Mouse (Mus musculus) central nervous system, embryonic 11.5 days (tissue): ENCODE results near the gene Nthl1. TPM values are rescaled to one million over a fixed set of nuclear protein-coding genes. Genes with fewer than 3 reads are reported as not detected.

Experiments
- polyA plus RNA-seq: library from polyadenylated mRNA; depleted of rRNA; stranded (reverse); fragments of >200 nt; gene quantifications from 2 replicates; pipeline ENCODE4 v1.2.3, GENCODE M21; 2012; rRNA removed

Nthl1 gene
- polyA plus RNA-seq: 21.1 and 22.2 TPM in 2 replicates

GRCm38 (mm10) chr17:24632167-24632812 is at the start of gene Nthl1, which contains the start of gene Tsc2:
Nthl1 (plus strand) TSS chr17:24632680.
Tsc2 (minus strand) TSS chr17:24632630.

GRCm38 (mm10) chr17:24650070-24650616 is 17.7 kb downstream of the Nthl1 start, which contains the start of gene Slc9a3r2:
Slc9a3r2 (minus strand) TSS chr17:24650327.

DNA sequence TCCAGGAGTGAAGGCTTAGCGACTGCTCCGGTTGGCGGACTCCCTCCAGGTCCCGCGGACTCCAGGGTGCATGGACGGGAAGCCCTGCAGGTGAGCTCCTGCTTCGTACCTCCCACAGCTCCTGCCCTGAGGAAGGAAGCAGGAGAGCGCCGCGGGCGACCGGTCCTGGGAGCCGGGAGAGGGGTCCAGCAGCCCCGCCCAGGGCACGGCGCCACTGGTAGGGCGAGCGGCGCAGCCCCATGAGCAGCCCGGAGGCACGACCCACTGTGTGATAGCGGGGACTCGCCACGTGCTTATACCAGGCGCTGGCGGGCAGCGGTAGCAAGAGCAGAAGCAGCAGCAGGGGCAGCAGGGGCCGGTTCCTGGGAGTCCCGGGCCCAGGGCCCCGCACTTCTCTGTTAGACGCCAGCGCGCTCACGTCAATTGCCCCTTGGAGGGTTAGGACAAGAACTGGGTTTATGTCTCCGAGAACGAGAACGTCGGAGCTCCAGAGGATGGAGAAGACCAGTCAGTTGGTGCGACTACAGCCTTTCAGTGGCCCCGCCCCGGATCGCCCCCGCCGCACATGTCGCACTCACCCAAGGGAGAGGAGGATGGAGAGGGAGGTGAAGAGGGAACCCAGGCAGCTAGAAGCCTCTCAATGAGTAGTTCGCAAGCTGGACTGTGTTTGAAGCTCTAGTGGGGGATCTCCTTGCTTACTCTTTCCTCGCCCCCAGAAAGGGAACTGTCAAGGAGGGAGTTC is 25.7 kb downstream of the Nthl1 start, which contains the start of gene Npw:
Gene Npw (minus strand): TSS at position 441 of the 742 bp plus-strand sequence.

GRCm38 (mm10) chr17:24669545-24670245 is 37.2 kb downstream of the Nthl1 start, which contains the start of gene Zfp598:
Zfp598 (plus strand) TSS chr17:24669687.

Other genes starting within 250 kb of the Nthl1 start
- gene Rnps1, start 218.1 kb upstream of the Nthl1 start, polyA plus RNA-seq: 387 and 433 TPM in 2 replicates
- gene Eci1, start 206.0 kb upstream of the Nthl1 start, polyA plus RNA-seq: 51.7 and 52.0 TPM in 2 replicates
- gene Dnase1l2, start 189.6 kb upstream of the Nthl1 start, polyA plus RNA-seq: 11.3 and 13.6 TPM in 2 replicates
- gene E4f1, start 162.4 kb upstream of the Nthl1 start, polyA plus RNA-seq: 45.4 and 62.2 TPM in 2 replicates
- gene Pgp, start 162.3 kb upstream of the Nthl1 start, polyA plus RNA-seq: 39.5 and 70.0 TPM in 2 replicates
- gene Bricd5, start 158.8 kb upstream of the Nthl1 start, polyA plus RNA-seq: 0.65 and 0.66 TPM in 2 replicates
- gene Mlst8, start 153.6 kb upstream of the Nthl1 start, polyA plus RNA-seq: 29.8 and 44.7 TPM in 2 replicates
- 28.4 and 30.5 TPM in 2 replicates for gene Caskin1, start 144.1 kb upstream of the Nthl1 start, polyA plus RNA-seq
- gene Traf7, start 104.7 kb upstream of the Nthl1 start, polyA plus RNA-seq: 155 and 253 TPM in 2 replicates
- 1.1 and 1.8 TPM in 2 replicates for gene Rab26, start 98.5 kb upstream of the Nthl1 start, polyA plus RNA-seq
- 40.1 and 43.7 TPM in 2 replicates for gene Pkd1, start 82.8 kb upstream of the Nthl1 start, polyA plus RNA-seq
- 98.5 and 150 TPM in 2 replicates for gene Tsc2, start 50 bp upstream of the Nthl1 start, polyA plus RNA-seq
- gene Slc9a3r2, start 17.6 kb downstream of the Nthl1 start, polyA plus RNA-seq: 26.4 and 32.7 TPM in 2 replicates
- gene Npw, start 25.8 kb downstream of the Nthl1 start, polyA plus RNA-seq: 0.26 TPM in 1 of 2 replicates, not detected in the other
- 71.2 and 73.0 TPM in 2 replicates for gene Zfp598, start 37.0 kb downstream of the Nthl1 start, polyA plus RNA-seq
- gene Syngr3, start 57.3 kb downstream of the Nthl1 start, polyA plus RNA-seq: 4.9 and 6.7 TPM in 2 replicates
- gene Gfer, start 63.5 kb downstream of the Nthl1 start, polyA plus RNA-seq: 30.2 and 39.5 TPM in 2 replicates
- gene Noxo1, start 63.6 kb downstream of the Nthl1 start, polyA plus RNA-seq: 6.4 and 7.1 TPM in 2 replicates
- 66.5 and 85.6 TPM in 2 replicates for gene Tbl3, start 75.0 kb downstream of the Nthl1 start, polyA plus RNA-seq
- 0.63 and 0.70 TPM in 2 replicates for gene Rnf151, start 85.4 kb downstream of the Nthl1 start, polyA plus RNA-seq
- gene Rps2, start 85.4 kb downstream of the Nthl1 start, polyA plus RNA-seq: 2,876 and 3,382 TPM in 2 replicates
- 177 and 184 TPM in 2 replicates for gene Ndufb10, start 91.8 kb downstream of the Nthl1 start, polyA plus RNA-seq
- gene Rpl3l, start 95.1 kb downstream of the Nthl1 start, polyA plus RNA-seq: 0.07 TPM in 1 of 2 replicates, not detected in the other
- 27.4 and 35.8 TPM in 2 replicates for gene Msrb1, start 104.0 kb downstream of the Nthl1 start, polyA plus RNA-seq
- gene Hs3st6, start 120.3 kb downstream of the Nthl1 start, polyA plus RNA-seq: 0.42 and 0.88 TPM in 2 replicates
- gene Meiob, start 171.6 kb downstream of the Nthl1 start, polyA plus RNA-seq: 0.12 and 0.19 TPM in 2 replicates
- gene Hagh, start 207.5 kb downstream of the Nthl1 start, polyA plus RNA-seq: 22.7 and 23.0 TPM in 2 replicates
- gene Fahd1, start 217.7 kb downstream of the Nthl1 start, polyA plus RNA-seq: 15.9 and 17.5 TPM in 2 replicates
- gene Igfals, start 233.3 kb downstream of the Nthl1 start, polyA plus RNA-seq: 0.09 and 0.22 TPM in 2 replicates